Mouse (Mus musculus) intestine, embryonic 15.5 days (tissue): ENCODE results near the gene Gm20741. TPM values are rescaled to one million over a fixed set of nuclear protein-coding genes. Genes with fewer than 3 reads are reported as not detected.

Source experiments
- polyA plus RNA-seq: library from polyadenylated mRNA; unstranded; fragments of >200 nt; fragmentation: Nextera tagmentation; extraction: Ambion mirVana; gene quantifications from 2 replicates; pipeline ENCODE4 v1.2.1, GENCODE M21; 2015

The Gm20741 gene
- polyA plus RNA-seq, 1 experiment from 2014 or later = not detected

Other genes with a start within 250 kb of the Gm20741 start
- gene Cldn8, start 249.0 kb downstream of the Gm20741 start, polyA plus RNA-seq = 72.7 and 77.0 TPM in 2 replicates
- not detected in 2 replicates for gene Krtap24-1, start 199.9 kb downstream of the Gm20741 start, polyA plus RNA-seq
- not detected in 2 replicates for gene 2310079G19Rik, start 184.6 kb downstream of the Gm20741 start, polyA plus RNA-seq
- gene Krtap26-1, start 164.4 kb downstream of the Gm20741 start, polyA plus RNA-seq = not detected in 2 replicates
- not detected in 2 replicates for gene Krtap27-1, start 140.5 kb downstream of the Gm20741 start, polyA plus RNA-seq
- gene 2310061N02Rik, start 104.3 kb downstream of the Gm20741 start, polyA plus RNA-seq = not detected in 2 replicates
- not detected in 2 replicates for gene Krtap13-1, start 83.4 kb downstream of the Gm20741 start, polyA plus RNA-seq
- not detected in 2 replicates for gene Krtap13, start 60.6 kb downstream of the Gm20741 start, polyA plus RNA-seq
- gene 2310034C09Rik, start 53.4 kb downstream of the Gm20741 start, polyA plus RNA-seq = not detected in 2 replicates
- gene 2310057N15Rik, start 38.0 kb downstream of the Gm20741 start, polyA plus RNA-seq = not detected in 2 replicates
- gene Gm5965, start 34.3 kb downstream of the Gm20741 start, polyA plus RNA-seq = not detected in 2 replicates
- gene Krtap15, start 8.0 kb upstream of the Gm20741 start, polyA plus RNA-seq = not detected in 2 replicates
- gene Krtap14, start 13.9 kb upstream of the Gm20741 start, polyA plus RNA-seq = not detected in 2 replicates
- gene Krtap19-1, start 57.2 kb upstream of the Gm20741 start, polyA plus RNA-seq = not detected in 2 replicates
- gene Krtap19-2, start 62.0 kb upstream of the Gm20741 start, polyA plus RNA-seq = not detected in 2 replicates
- gene Krtap19-3, start 65.8 kb upstream of the Gm20741 start, polyA plus RNA-seq = not detected in 2 replicates
- not detected in 2 replicates for gene Krtap19-4, start 72.9 kb upstream of the Gm20741 start, polyA plus RNA-seq
- not detected in 2 replicates for gene Krtap19-5, start 84.2 kb upstream of the Gm20741 start, polyA plus RNA-seq
- not detected in 2 replicates for gene Krtap19-9b, start 120.0 kb upstream of the Gm20741 start, polyA plus RNA-seq
- gene Krtap16-3, start 150.7 kb upstream of the Gm20741 start, polyA plus RNA-seq = not detected in 2 replicates
- not detected in 2 replicates for gene Krtap22-2, start 198.5 kb upstream of the Gm20741 start, polyA plus RNA-seq
- gene Gm10229, start 203.1 kb upstream of the Gm20741 start, polyA plus RNA-seq = not detected in 2 replicates
- not detected in 2 replicates for gene Krtap6-1, start 219.5 kb upstream of the Gm20741 start, polyA plus RNA-seq
- gene Gm10228, start 229.3 kb upstream of the Gm20741 start, polyA plus RNA-seq = not detected in 2 replicates
- not detected in 2 replicates for gene Krtap6-5, start 235.7 kb upstream of the Gm20741 start, polyA plus RNA-seq